Mouse (Mus musculus): Measurements from ENCODE around the gene Gm45140.

- TF ChIP-seq CTCF (IDR thresholded peaks at IDR 0.05) = no peak
- no peak for TF ChIP-seq EP300 (IDR thresholded peaks at IDR 0.05)
Observed at GRCm38 (mm10) chr6:87846813-87847212, 11.2 kb upstream of the Gm45140 start.
